Mouse (Mus musculus) cerebellum, adult 2 months (tissue): Measurements from ENCODE around the gene Pole4.

Source experiments
- CTCF ChIP-seq: fragments of 200-500 bp; IDR thresholded peaks from 2 replicates; pipeline ENCODE4 v1.5.1; 2011; ENCODE audit warnings: low read depth, mild to moderate bottlenecking, control low read depth, low read length, moderate library complexity, borderline replicate concordance; ENCODE audit not compliant: insufficient read depth
- POLR2A ChIP-seq: fragments of 200-500 bp; IDR thresholded peaks from 2 replicates; pipeline ENCODE4 v1.6.1; 2011; ENCODE audit warnings: low read length, control low read depth, borderline replicate concordance; ENCODE audit not compliant: insufficient read depth

GRCm38 (mm10) chr6:82652521-82653168 is 52.5 kb downstream of the Pole4 start:
- TF ChIP-seq CTCF (no peak), POLR2A (0 out of 2 replicates have a peak, but pooled peaks have one; percentile 36)
